Mouse (Mus musculus): ENCODE measurements around the gene Aim2. TPM values are rescaled to one million over a fixed set of nuclear protein-coding genes. Genes with fewer than 3 reads are reported as not detected.
A peak's percentile ranks its signal among the peaks of the same experiment; 100 is the strongest.

The Aim2 gene
- total RNA-seq, 2 experiments from 2014 or later: 3.4 to 5.1 TPM

GRCm38 (mm10) chr1:173348527-173348926 is 2.2 kb upstream of the Aim2 start:
- no peak for DNase-seq

- no peak for DNase-seq
Observed at GRCm38 (mm10) chr1:173349192-173349591, 1.5 kb upstream of the Aim2 start.

- DNase-seq: peak; percentile 58
Observed at GRCm38 (mm10) chr1:173349946-173350345, 733 bp upstream of the Aim2 start.

GRCm38 (mm10) chr1:173355107-173355846 is 4.6 kb downstream of the Aim2 start:
- DNase-seq: no peak

- DNase-seq: no peak
Observed at GRCm38 (mm10) chr1:173356699-173357098, 6.0 kb downstream of the Aim2 start.

- no peak for DNase-seq
Observed at GRCm38 (mm10) chr1:173357799-173358198, 7.1 kb downstream of the Aim2 start.

GRCm38 (mm10) chr1:173359590-173360290 is 9.1 kb downstream of the Aim2 start:
- DNase-seq: no peak

- peak; percentile 76 for DNase-seq
Observed at GRCm38 (mm10) chr1:173361651-173362050, 11.0 kb downstream of the Aim2 start.

- no peak for DNase-seq
Observed at GRCm38 (mm10) chr1:173363436-173363835, 12.8 kb downstream of the Aim2 start.

GRCm38 (mm10) chr1:173364125-173364800 is 13.6 kb downstream of the Aim2 start:
- peak; percentile 14 for DNase-seq

GRCm38 (mm10) chr1:173365970-173366409 is 15.3 kb downstream of the Aim2 start:
- DNase-seq: peak; percentile 3

- DNase-seq: no peak
Observed at GRCm38 (mm10) chr1:173366701-173367355, 16.1 kb downstream of the Aim2 start.

GRCm38 (mm10) chr1:173367356-173368046 is 16.8 kb downstream of the Aim2 start, which contains the start of gene Cadm3:
Gene Cadm3 (minus strand): TSS chr1:173367695.
- peak; percentile 12 for DNase-seq

- no peak for DNase-seq
Observed at GRCm38 (mm10) chr1:173369611-173370010, 18.9 kb downstream of the Aim2 start.

GRCm38 (mm10) chr1:173370456-173370855 is 19.8 kb downstream of the Aim2 start:
- no peak for DNase-seq

- no peak for DNase-seq
Observed at GRCm38 (mm10) chr1:173371586-173371985, 20.9 kb downstream of the Aim2 start.

GRCm38 (mm10) chr1:173374020-173374419 is 23.3 kb downstream of the Aim2 start:
- DNase-seq: no peak

- DNase-seq: peak; percentile 76
Observed at GRCm38 (mm10) chr1:173377380-173378112, 26.9 kb downstream of the Aim2 start.

GRCm38 (mm10) chr1:173381436-173381835 is 30.8 kb downstream of the Aim2 start:
- DNase-seq: no peak

GRCm38 (mm10) chr1:173389431-173389830 is 38.8 kb downstream of the Aim2 start:
- DNase-seq: no peak

GRCm38 (mm10) chr1:173389901-173390401 is 39.3 kb downstream of the Aim2 start:
- peak; percentile 15 for DNase-seq

All from adrenal gland, postnatal 10 days (tissue).